Mouse (Mus musculus) ES-E14 (cell line): Measurements from ENCODE around the gene Olfr541. TPM values are rescaled to one million over a fixed set of nuclear protein-coding genes. Genes with fewer than 3 reads are reported as not detected.

ENCODE experiments used
- DNase-seq: peaks from one replicate; pipeline ENCODE4 v3.0.0-alpha.2; 2013; ENCODE audit warnings: low read depth, low spot score
- H3K27ac ChIP-seq: 2 replicates; pipeline ENCODE4 v1.5.1; 2012; ENCODE audit warnings: low read depth, mild to moderate bottlenecking, low read length, moderate library complexity, mixed read lengths; ENCODE audit not compliant: poor library complexity, insufficient read depth, severe bottlenecking
- H3K36me3 ChIP-seq: 2 replicates; pipeline ENCODE4 v1.6.1; 2012; ENCODE audit warnings: mild to moderate bottlenecking, low read length, moderate library complexity, mixed read lengths; ENCODE audit not compliant: control insufficient read depth, poor library complexity, insufficient read depth, severe bottlenecking
- H3K4me1 ChIP-seq, 2 experiments: fragments of 150-350 bp in 1 of 2; sonication (generic) in 1 of 2; 2 replicates each; pipeline ENCODE4 v1.6.1; 2012; ENCODE audit warnings: low read length in 2 of 2, mild to moderate bottlenecking in 1 of 2, mixed read lengths in 1 of 2; ENCODE audit not compliant: control insufficient read depth in 2 of 2, insufficient read depth in 2 of 2, poor library complexity in 1 of 2
- H3K4me3 ChIP-seq, 2 experiments: fragments of 150-350 bp in 1 of 2; sonication (generic) in 1 of 2; 2 replicates each; pipeline ENCODE4 v1.5.1; 2012; ENCODE audit warnings: low read length in 2 of 2, low read depth in 1 of 2, mild to moderate bottlenecking in 1 of 2, mixed read lengths in 1 of 2; ENCODE audit not compliant: insufficient read depth in 1 of 2, poor library complexity in 1 of 2, severe bottlenecking in 1 of 2
- H3K9ac ChIP-seq: 2 replicates; pipeline ENCODE4 v1.6.1; 2012; ENCODE audit warnings: low read depth, mild to moderate bottlenecking, low read length, mixed read lengths; ENCODE audit not compliant: poor library complexity, insufficient read depth, severe bottlenecking
- H3K9me3 ChIP-seq: fragments of 150-350 bp; sonication (generic); 2 replicates; pipeline ENCODE4 v1.6.1; 2012; ENCODE audit warnings: low read depth, mild to moderate bottlenecking, low read length; ENCODE audit not compliant: control insufficient read depth, insufficient read depth
- CHD2 ChIP-seq: IDR thresholded peaks from 2 replicates; pipeline ENCODE4 v1.6.1; 2014; ENCODE audit warnings: mild to moderate bottlenecking, low read depth, low read length, inconsistent platforms
- HCFC1 ChIP-seq: IDR thresholded peaks from 2 replicates; pipeline ENCODE4 v1.6.1; 2012; ENCODE audit warnings: low read length, inconsistent platforms, borderline replicate concordance; ENCODE audit not compliant: insufficient read depth
- MAFK ChIP-seq: IDR thresholded peaks from 2 replicates; pipeline ENCODE4 v1.6.1; 2014; ENCODE audit warnings: mild to moderate bottlenecking, low read depth, low read length, inconsistent platforms; ENCODE audit not compliant: insufficient read depth
- ZC3H11A ChIP-seq: IDR thresholded peaks from 2 replicates; pipeline ENCODE4 v1.6.1; 2012; ENCODE audit warnings: low read depth, mild to moderate bottlenecking, inconsistent platforms, low read length, borderline replicate concordance
- ZNF384 ChIP-seq: IDR thresholded peaks from 2 replicates; pipeline ENCODE4 v1.6.1; 2012; ENCODE audit warnings: low read depth, low read length, inconsistent platforms
- in situ Hi-C, 2 experiments: fragments of 600-800 bp; cut with MboI; formaldehyde crosslinking; loops; one replicate each; pipeline ENCODE4 v1.15.1; 2025; ENCODE audit warnings: low sequenced_read_pairs in 2 of 2, inconsistent platforms in 1 of 2; ENCODE audit not compliant: unreplicated experiment in 2 of 2
- total RNA-seq: library from RNA; depleted of rRNA; stranded (reverse); fragments of 300-350 nt; gene quantifications from 2 replicates; pipeline ENCODE4 v1.2.3, GENCODE M21; 2012; rRNA removed

Gene Olfr541
- total RNA-seq, 1 experiment = not detected

DNA sequence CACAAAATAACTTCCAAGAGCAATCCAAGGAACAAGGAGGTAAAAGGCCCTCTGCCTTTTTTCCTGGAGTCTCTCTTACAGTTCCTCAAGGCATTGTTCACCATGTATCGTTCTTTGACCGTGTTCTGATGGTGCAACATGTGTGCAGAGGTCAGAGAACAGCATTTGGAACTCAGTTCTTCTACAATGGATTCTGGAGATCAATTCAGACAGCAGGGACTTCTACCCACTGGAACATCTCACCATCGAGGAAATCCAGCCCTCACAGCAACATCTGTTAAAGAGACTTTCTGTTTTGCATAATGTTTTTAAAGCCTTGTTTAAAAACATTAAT, 51.7 kb downstream of the Olfr541 start:
- H3K9me3 ChIP-seq = no peaks in the 10 kb centered on the region
- no peaks in the 10 kb centered on the region for H3K4me1 ChIP-seq
- H3K36me3 ChIP-seq = no peaks in the 10 kb centered on the region
- no peak overlapping the region for H3K27ac ChIP-seq
- H3K9ac ChIP-seq = no peak overlapping the region
- H3K4me3 ChIP-seq = no peak overlapping the region
- no peak for DNase-seq
- in situ Hi-C loops = no loop called here
- TF ChIP-seq ZC3H11A (no peak), ZNF384 (no peak), HCFC1 (no peak), CHD2 (no peak), MAFK (no peak)

DNA sequence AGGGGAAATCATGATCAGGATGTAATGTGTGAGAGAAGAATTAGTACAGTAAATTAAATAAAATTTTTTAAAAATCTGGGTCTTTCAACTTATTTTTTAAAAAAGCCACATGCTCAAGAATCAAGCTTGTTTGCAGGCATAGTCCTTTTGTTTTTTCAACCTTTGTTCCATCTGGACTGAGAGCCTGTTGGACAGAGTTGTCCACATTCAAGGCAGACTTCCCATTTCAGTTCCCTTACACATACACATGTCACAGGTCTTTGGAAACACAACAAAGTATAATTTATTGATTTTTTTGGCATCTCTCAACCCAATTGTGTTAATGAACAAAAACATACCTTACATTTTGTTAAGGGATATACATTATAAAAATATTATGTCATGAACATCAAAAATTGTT, 57.5 kb downstream of the Olfr541 start:
- H3K4me3 ChIP-seq = no peak overlapping the region
- H3K9me3 ChIP-seq = no peaks in the 10 kb centered on the region
- no peaks in the 10 kb centered on the region for H3K36me3 ChIP-seq
- no peaks in the 10 kb centered on the region for H3K4me1 ChIP-seq
- in situ Hi-C loops = no loop called here
- DNase-seq = no peak
- TF ChIP-seq CHD2 (no peak), ZC3H11A (no peak), HCFC1 (no peak), MAFK (no peak), ZNF384 (no peak)
- H3K9ac ChIP-seq = no peak overlapping the region
- no peak overlapping the region for H3K27ac ChIP-seq

Other genes with a start within 250 kb of the Olfr541 start
- gene Olfr533, start 233.9 kb upstream of the Olfr541 start, total RNA-seq = not detected in 2 replicates
- gene Olfr535, start 213.1 kb upstream of the Olfr541 start, total RNA-seq = not detected in 2 replicates
- gene Olfr536, start 189.9 kb upstream of the Olfr541 start, total RNA-seq = not detected in 2 replicates
- not detected in 2 replicates for gene Olfr538, start 129.4 kb upstream of the Olfr541 start, total RNA-seq
- 0.32 and 0.36 TPM in 2 replicates for gene Olfr46, start 96.0 kb upstream of the Olfr541 start, total RNA-seq
- not detected in 2 replicates for gene Olfr61, start 68.3 kb upstream of the Olfr541 start, total RNA-seq
- not detected in 2 replicates for gene Olfr53, start 50.8 kb upstream of the Olfr541 start, total RNA-seq
- 0.40 and 0.53 TPM in 2 replicates for gene Olfr539, start 37.3 kb upstream of the Olfr541 start, total RNA-seq
- not detected in 2 replicates for gene Olfr45, start 15.3 kb upstream of the Olfr541 start, total RNA-seq
- gene Cyp2e1, start 66.5 kb downstream of the Olfr541 start, total RNA-seq = not detected in 2 replicates
- gene Syce1, start 90.6 kb downstream of the Olfr541 start, total RNA-seq = 12.2 and 21.6 TPM in 2 replicates
- 12.0 and 13.6 TPM in 2 replicates for gene Zfp941, start 124.9 kb downstream of the Olfr541 start, total RNA-seq
- gene Urah, start 137.8 kb downstream of the Olfr541 start, total RNA-seq = 19.5 and 32.1 TPM in 2 replicates
- not detected in 2 replicates for gene Scgb1c1, start 148.3 kb downstream of the Olfr541 start, total RNA-seq
- gene Odf3, start 150.5 kb downstream of the Olfr541 start, total RNA-seq = 0.16 TPM in 1 of 2 replicates, not detected in the other
- gene Gm45785, start 159.1 kb downstream of the Olfr541 start, total RNA-seq = 0.89 and 1.6 TPM in 2 replicates
- 60.5 and 90.0 TPM in 2 replicates for gene Ric8a, start 159.7 kb downstream of the Olfr541 start, total RNA-seq
- 21.6 and 31.5 TPM in 2 replicates for gene Bet1l, start 160.3 kb downstream of the Olfr541 start, total RNA-seq
- 164 and 199 TPM in 2 replicates for gene Psmd13, start 184.7 kb downstream of the Olfr541 start, total RNA-seq
- gene Sirt3, start 185.0 kb downstream of the Olfr541 start, total RNA-seq = 18.2 and 26.3 TPM in 2 replicates
- gene Cox8b, start 203.2 kb downstream of the Olfr541 start, total RNA-seq = not detected in 2 replicates
- 0.27 and 0.74 TPM in 2 replicates for gene Nlrp6, start 223.6 kb downstream of the Olfr541 start, total RNA-seq
- gene Pgghg, start 244.1 kb downstream of the Olfr541 start, total RNA-seq = 10.0 and 12.5 TPM in 2 replicates